Mouse (Mus musculus) limb, embryonic 13.5 days (tissue): ENCODE measurements around the gene Ahdc1. TPM values are rescaled to one million over a fixed set of nuclear protein-coding genes. Genes with fewer than 3 reads are reported as not detected.

Experiments used
- ATAC-seq: fragments of 200-750 bp; cut with Nextera tagmentation; 2 replicates; pipeline ENCODE4 v1.8.0; 2017; ENCODE audit warnings: low read depth, moderate number of reproducible peaks, moderate TSS enrichment; ENCODE audit not compliant: low FRiP score
- H3K27ac ChIP-seq: fragments of 300-500 bp; sonication (generic); 2 replicates; pipeline ENCODE4 v1.5.1; 2015; ENCODE audit warnings: inconsistent platforms, mild to moderate bottlenecking, moderate library complexity
- H3K27me3 ChIP-seq: fragments of 300-500 bp; sonication (generic); 2 replicates; pipeline ENCODE4 v1.6.1; 2015; ENCODE audit warnings: mild to moderate bottlenecking, inconsistent platforms
- H3K36me3 ChIP-seq: fragments of 300-500 bp; sonication (generic); 2 replicates; pipeline ENCODE4 v1.6.1; 2015; ENCODE audit warnings: inconsistent platforms, mild to moderate bottlenecking, moderate library complexity
- H3K4me1 ChIP-seq: fragments of 300-500 bp; sonication (generic); 2 replicates; pipeline ENCODE4 v1.6.1; 2015; ENCODE audit warnings: inconsistent platforms
- H3K4me2 ChIP-seq: fragments of 300-500 bp; sonication (generic); replicated peaks from 2 replicates; pipeline ENCODE4 v1.6.1; 2015; ENCODE audit warnings: inconsistent platforms, mild to moderate bottlenecking, moderate library complexity
- H3K4me3 ChIP-seq: fragments of 300-500 bp; sonication (generic); 2 replicates; pipeline ENCODE4 v1.5.1; 2015; ENCODE audit warnings: moderate library complexity, mild to moderate bottlenecking, inconsistent platforms
- H3K9ac ChIP-seq: fragments of 300-500 bp; sonication (generic); 2 replicates; pipeline ENCODE4 v1.6.1; 2015; ENCODE audit warnings: mild to moderate bottlenecking, inconsistent platforms
- H3K9me3 ChIP-seq: fragments of 300-500 bp; sonication (generic); 2 replicates; pipeline ENCODE4 v1.6.1; 2016; ENCODE audit warnings: inconsistent platforms
- WGBS: fragments of 180-500 bp; shearing (Covaris S2); methylation state at CpG from one replicate; pipeline ENCODE4 v1.1.7; 2015; 5-methylcytosine and 5-hydroxymethylcytosine counted together
- polyA plus RNA-seq: library from polyadenylated mRNA; unstranded; fragments of >200 nt; fragmentation: Nextera tagmentation; extraction: Ambion mirVana; gene quantifications from 2 replicates; pipeline ENCODE4 v1.2.1, GENCODE M21; 2015

The Ahdc1 gene
- polyA plus RNA-seq, 1 experiment from 2014 or later, result 11.3 TPM

GRCm38 (mm10) chr4:133120833-133121321, 109.8 kb downstream of the Ahdc1 start:
- peaks cover 5% of the 10 kb centered on the region; the same call in 1 of the 2 replicates for H3K9me3 ChIP-seq
- ATAC-seq, result no peak
- peaks cover 42% of the 10 kb centered on the region for H3K4me1 ChIP-seq
- no peaks in the 10 kb centered on the region for H3K36me3 ChIP-seq
- 4% methylated on average over 11 of the region's 11 CpGs for WGBS
- no peaks in the 10 kb centered on the region for H3K27me3 ChIP-seq
- H3K9ac ChIP-seq, result peak overlapping the region; percentile 14; the same call in 1 of the 2 replicates
- no peak overlapping the region for H3K4me3 ChIP-seq
- peak overlapping the region; percentile 40 for H3K4me2 ChIP-seq
- peak overlapping the region; percentile 67; the same call in 1 of the 2 replicates for H3K27ac ChIP-seq

DNA sequence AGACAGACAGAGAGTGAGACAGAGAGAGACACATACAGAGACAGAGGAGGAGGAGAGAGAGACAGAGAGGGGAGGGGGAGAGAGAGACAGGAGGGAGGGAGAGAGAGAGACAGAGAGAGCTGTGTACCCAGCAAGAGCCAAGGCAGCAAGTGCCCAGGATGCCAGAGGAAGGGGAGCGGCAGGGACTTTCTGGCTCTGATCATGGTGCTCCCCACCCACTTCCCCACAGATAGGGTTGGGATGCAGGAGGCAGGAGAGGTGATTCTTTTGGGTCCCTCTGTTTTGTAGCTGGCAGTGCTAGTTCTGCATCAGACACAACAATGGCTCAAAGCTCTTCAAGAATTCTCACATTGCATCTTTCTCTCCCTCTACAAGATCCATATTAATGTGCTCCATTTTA, 110.4 kb downstream of the Ahdc1 start:
- 62% methylated on average over 1 of the region's 1 CpGs for WGBS
- Histone ChIP-seq H3K9ac (no peak overlapping the region), H3K4me3 (no peak overlapping the region), H3K27me3 (no peaks in the 10 kb centered on the region), H3K9me3 (peaks cover 5% of the 10 kb centered on the region; the same call in 1 of the 2 replicates), H3K27ac (no peak overlapping the region), H3K4me1 (peaks cover 37% of the 10 kb centered on the region), H3K36me3 (no peaks in the 10 kb centered on the region), H3K4me2 (no peak overlapping the region)
- no peak for ATAC-seq

GRCm38 (mm10) chr4:133121974-133122637, 111.0 kb downstream of the Ahdc1 start:
- H3K4me3 ChIP-seq, result no peak overlapping the region
- peaks cover 30% of the 10 kb centered on the region for H3K4me1 ChIP-seq
- ATAC-seq, result no peak
- no peak overlapping the region for H3K9ac ChIP-seq
- no peak overlapping the region for H3K4me2 ChIP-seq
- WGBS, result 28% methylated on average over 5 of the region's 5 CpGs
- peaks cover 5% of the 10 kb centered on the region; the same call in 1 of the 2 replicates for H3K9me3 ChIP-seq
- H3K36me3 ChIP-seq, result no peaks in the 10 kb centered on the region
- H3K27ac ChIP-seq, result 0 out of 2 replicates have a peak overlapping the region, but pooled peaks have one; percentile 33
- H3K27me3 ChIP-seq, result no peaks in the 10 kb centered on the region

- WGBS, result 70% methylated on average over 3 of the region's 3 CpGs
- Histone ChIP-seq H3K4me2 (no peak overlapping the region), H3K4me1 (peaks cover 20% of the 10 kb centered on the region), H3K9me3 (peaks cover 5% of the 10 kb centered on the region; the same call in 1 of the 2 replicates), H3K4me3 (no peak overlapping the region), H3K36me3 (no peaks in the 10 kb centered on the region), H3K9ac (no peak overlapping the region; the same call in 1 of the 2 replicates), H3K27me3 (no peaks in the 10 kb centered on the region), H3K27ac (no peak overlapping the region)
- ATAC-seq, result no peak
Observed at GRCm38 (mm10) chr4:133127079-133127478, 116.0 kb downstream of the Ahdc1 start.

Other genes with a start within 250 kb of the Ahdc1 start
- 123 and 126 TPM in 2 replicates for gene Rpa2, start 242.9 kb upstream of the Ahdc1 start, polyA plus RNA-seq
- 0.97 and 1.1 TPM in 2 replicates for gene Themis2, start 214.9 kb upstream of the Ahdc1 start, polyA plus RNA-seq
- gene Ppp1r8, start 168.1 kb upstream of the Ahdc1 start, polyA plus RNA-seq, result 60.7 and 63.9 TPM in 2 replicates
- gene Stx12, start 126.8 kb upstream of the Ahdc1 start, polyA plus RNA-seq, result 61.9 and 66.4 TPM in 2 replicates
- gene Fam76a, start 88.7 kb upstream of the Ahdc1 start, polyA plus RNA-seq, result 39.9 and 44.8 TPM in 2 replicates
- 0.19 and 0.26 TPM in 2 replicates for gene Fgr, start 37.2 kb upstream of the Ahdc1 start, polyA plus RNA-seq
- gene Wasf2, start 119.2 kb downstream of the Ahdc1 start, polyA plus RNA-seq, result 114 and 132 TPM in 2 replicates
- 2.8 and 5.9 TPM in 2 replicates for gene Cd164l2, start 200.9 kb downstream of the Ahdc1 start, polyA plus RNA-seq
- 0.32 and 0.38 TPM in 2 replicates for gene Gpr3, start 201.3 kb downstream of the Ahdc1 start, polyA plus RNA-seq
- gene Map3k6, start 229.6 kb downstream of the Ahdc1 start, polyA plus RNA-seq, result 2.4 and 2.6 TPM in 2 replicates